Mouse (Mus musculus) olfactory bulb, adult 2 months (tissue): ENCODE measurements around the gene Sgf29.

Source experiments
- CTCF ChIP-seq: fragments of 200-500 bp; IDR thresholded peaks from 2 replicates; pipeline ENCODE4 v1.5.1; 2012; ENCODE audit warnings: low read depth, mild to moderate bottlenecking, low read length, moderate library complexity; ENCODE audit not compliant: insufficient read depth
- POLR2A ChIP-seq: fragments of 200-500 bp; IDR thresholded peaks from 2 replicates; pipeline ENCODE4 v1.6.1; 2012; ENCODE audit warnings: mild to moderate bottlenecking, low read depth, low read length, moderate library complexity; ENCODE audit not compliant: insufficient read depth

GRCm38 (mm10) chr7:126691676-126692075 lies 42.6 kb downstream of the Sgf29 start:
- TF ChIP-seq CTCF (no peak), POLR2A (no peak)
